ENCODE assay signal across 8 mouse cellular contexts in the genomic region with DNA sequence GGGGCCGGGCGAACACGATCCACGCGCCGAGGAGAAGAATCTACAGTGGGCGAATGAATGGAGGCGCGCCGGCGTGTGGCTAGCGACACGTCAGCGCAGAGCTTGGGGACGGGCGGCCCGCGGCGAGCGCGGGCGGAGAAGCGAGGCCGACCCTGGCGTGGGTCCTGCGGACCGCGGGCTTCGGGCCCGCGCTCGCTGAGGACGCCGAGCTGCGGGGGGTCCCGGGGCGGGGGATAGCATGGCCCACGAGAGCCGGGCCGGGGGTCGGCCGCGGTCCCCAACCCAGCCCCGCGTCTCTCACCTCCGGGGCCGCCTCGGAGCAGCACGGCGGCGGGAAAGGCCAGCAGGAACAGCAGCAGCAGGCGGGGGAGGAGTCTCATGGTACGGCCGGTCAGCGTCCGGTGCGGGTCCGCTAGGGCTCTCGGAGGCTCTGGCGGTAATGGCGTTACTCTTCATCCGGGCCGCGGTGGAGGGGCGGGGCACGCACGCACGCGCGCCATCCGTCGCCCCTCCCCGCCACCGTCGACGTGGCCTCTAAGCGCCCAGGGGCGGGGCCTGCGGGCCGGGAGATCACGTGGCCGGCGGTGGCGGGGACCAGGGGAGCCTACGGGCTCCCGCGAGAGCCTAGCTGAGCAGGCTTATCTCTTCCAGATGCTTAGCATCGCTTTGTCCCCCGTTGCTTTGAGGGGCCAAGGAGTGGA. TPM values are rescaled to one million over a fixed set of nuclear protein-coding genes. Genes with fewer than 3 reads are reported as not detected.
DNase-seq lines count a peak whose midpoint lies in the region; ATAC-seq lines count a peak whose summit lies in the region.

Gene Ssr1 (minus strand): TSS at position 514 of the 701 bp plus-strand sequence.

- peak within 1 kb of the TSS; percentile 93 for H3K9ac ChIP-seq in hindbrain, embryonic 12.5 days

- peak; percentile 99 for ATAC-seq in hindbrain, embryonic 12.5 days (ENCODE audit: low FRiP score)

- peaks cover 25% of the 10 kb centered on the region for H3K36me3 ChIP-seq in hindbrain, embryonic 12.5 days

- WGBS in hindbrain, embryonic 12.5 days: under 1% methylated on average over 82 of the region's 89 CpGs

- H3K4me2 ChIP-seq in hindbrain, embryonic 12.5 days (replicated peaks): peak within 1 kb of the TSS; percentile 83

- peak; percentile 96 for DNase-seq in NIH3T3 (ENCODE audit: low read depth)
- peak; percentile 99 for DNase-seq in cerebellum, postnatal 10 days
- DNase-seq in frontal cortex, postnatal 10 days (ENCODE audit: low spot score in 2 of 2): peak; percentile 93 to 95
- DNase-seq in layer of hippocampus, postnatal 14 days (ENCODE audit: low spot score in 2 of 2): peak; percentile 90 to 96
- DNase-seq in lung, postnatal 14 days: peak; percentile 97
- peak; percentile 90 for DNase-seq in retina, adult 2 months (ENCODE audit: low read depth, low spot score)
- DNase-seq in thymus, postnatal 36 days: peak; percentile 94 to 96

- H3K4me3 ChIP-seq in hindbrain, embryonic 12.5 days: peak within 1 kb of the TSS; percentile 95

- H3K27me3 ChIP-seq in hindbrain, embryonic 12.5 days: no peaks in the 10 kb centered on the region

- peak within 1 kb of the TSS; percentile 95 for H3K27ac ChIP-seq in hindbrain, embryonic 12.5 days

- peaks cover 9% of the 10 kb centered on the region for H3K4me1 ChIP-seq in hindbrain, embryonic 12.5 days

- H3K9me3 ChIP-seq in hindbrain, embryonic 12.5 days (replicated peaks): no peaks in the 10 kb centered on the region

RNA-seq across cellular contexts. Expression of gene Ssr1, which starts in this region (rescaled TPM):
- 101 and 118 TPM in 2 replicates for polyA plus RNA-seq in hindbrain, embryonic 12.5 days (2016; fragmentation: Nextera tagmentation; extraction: Ambion mirVana)
- 10 to 100 TPM; 81.9 to 82.1 TPM for total RNA-seq in layer of hippocampus, postnatal 14 days (2021)

Comparison
In these comparisons a context has a peak if more than half of its experiments do, and no peak if none do; other contexts are left out.
1. Peak in every context shown above with its lines: DNase-seq, ATAC-seq, H3K4me3 ChIP-seq and H3K27ac ChIP-seq.